Mouse (Mus musculus) ES-Bruce4 (cell line): Measurements from ENCODE around the gene Zfp979.
"Not testable (repeated sequence)": the region's sequence is repeated elsewhere in the genome, so short reads cannot be mapped to it uniquely, and the experiment has no call there.

Experiments used
- CTCF ChIP-seq: IDR thresholded peaks from one replicate; pipeline ENCODE4 v1.8.1; 2011; ENCODE audit warnings: low read depth, low read length
- POLR2A ChIP-seq: IDR thresholded peaks from one replicate; pipeline ENCODE4 v1.8.1; 2011; ENCODE audit warnings: low read length; ENCODE audit not compliant: insufficient read depth

DNA sequence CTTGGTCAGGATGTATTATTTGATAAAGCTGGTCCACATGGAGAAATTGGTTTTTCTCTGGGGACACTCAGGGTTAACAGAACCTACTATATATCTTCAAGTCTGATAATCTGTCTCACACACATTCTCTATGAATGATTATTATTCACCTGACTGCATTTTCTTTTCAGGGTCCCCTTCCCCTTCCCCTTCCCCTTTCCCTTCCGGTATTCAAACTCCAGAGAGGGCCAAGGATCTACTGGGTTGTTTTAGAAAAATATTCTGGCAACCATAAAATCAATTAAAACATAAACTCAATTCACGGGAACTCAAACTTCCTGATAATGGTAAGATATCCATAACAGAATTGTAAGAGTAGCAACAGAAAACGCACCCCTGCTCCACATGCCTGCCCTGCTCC is 381 bp downstream of the Zfp979 start:
- not testable (repeated sequence) for TF ChIP-seq CTCF, POLR2A
